Mouse (Mus musculus) liver, embryonic 14.5 days (tissue): Measurements from ENCODE around the gene Col5a2.
"Not testable (repeated sequence)": the region's sequence is repeated elsewhere in the genome, so short reads cannot be mapped to it uniquely, and the experiment has no call there.

ENCODE experiments used
- CTCF ChIP-seq: IDR thresholded peaks from 2 replicates; pipeline ENCODE4 v1.5.1; 2016; ENCODE audit warnings: antibody characterized with exemption, low read depth, control low read depth
- EP300 ChIP-seq: IDR thresholded peaks from 2 replicates; pipeline ENCODE4 v1.6.1; 2016; ENCODE audit warnings: antibody characterized with exemption, low read depth

- TF ChIP-seq EP300, CTCF: not testable (repeated sequence)
Measured at GRCm38 (mm10) chr1:45527476-45527875, 24.4 kb upstream of the Col5a2 start.
